Mouse (Mus musculus) regulatory T cell (primary cell): ENCODE measurements around the gene Raph1.
"Not testable (repeated sequence)": the region's sequence is repeated elsewhere in the genome, so short reads cannot be mapped to it uniquely, and the experiment has no call there.

Experiments used
- in situ Hi-C: fragments of 300-600 bp; cut with MboI, MseI; formaldehyde crosslinking; loops from one replicate; pipeline ENCODE4 v1.15.1; 2025; ENCODE audit warnings: high pct_unique_total_duplicates

Gene Raph1

DNA sequence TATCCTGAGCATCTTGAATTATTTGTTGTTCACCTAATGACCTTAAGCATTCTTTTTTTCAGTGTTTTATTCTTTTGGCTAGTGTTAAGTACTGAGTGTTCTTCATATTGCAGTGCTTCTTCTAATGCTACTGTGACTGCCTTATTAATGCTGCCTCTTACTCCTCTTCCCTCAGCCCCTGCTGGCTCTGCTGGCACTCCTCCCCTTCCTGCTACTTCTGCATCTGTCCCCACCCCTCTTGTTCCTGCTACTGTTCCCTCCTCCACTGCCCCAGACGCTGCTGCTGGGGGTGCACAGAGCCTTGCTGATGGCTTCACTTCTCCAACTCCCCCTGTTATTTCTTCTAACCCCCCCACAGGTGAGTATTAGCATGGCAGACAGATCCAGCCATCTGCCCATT lies 117.0 kb downstream of the Raph1 start:
- in situ Hi-C loops, result loop anchor here (5.0 kb wide), 1 partner anchor 53 kb away; no protein-coding TSS in a partner anchor

DNA sequence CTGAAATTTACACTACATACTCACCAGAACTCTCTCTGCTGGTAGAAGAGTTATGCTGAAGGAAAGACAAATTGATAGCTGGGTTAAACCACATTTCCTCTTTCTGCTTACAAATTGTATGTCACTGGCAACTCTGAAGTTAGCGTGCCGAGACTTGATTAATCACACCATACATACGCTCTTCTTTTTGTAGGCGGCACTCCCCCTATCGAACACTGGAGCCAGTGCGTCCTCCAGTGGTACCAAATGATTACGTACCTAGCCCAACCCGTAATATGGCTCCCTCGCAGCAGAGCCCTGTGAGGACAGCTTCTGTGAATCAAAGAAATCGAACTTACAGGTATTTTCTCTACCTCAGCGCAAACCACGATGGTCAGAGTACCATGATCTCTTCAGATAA lies 119.8 kb downstream of the Raph1 start:
- in situ Hi-C loops, result loop anchor here (5.0 kb wide), 1 partner anchor 50 kb away; no protein-coding TSS in a partner anchor

DNA sequence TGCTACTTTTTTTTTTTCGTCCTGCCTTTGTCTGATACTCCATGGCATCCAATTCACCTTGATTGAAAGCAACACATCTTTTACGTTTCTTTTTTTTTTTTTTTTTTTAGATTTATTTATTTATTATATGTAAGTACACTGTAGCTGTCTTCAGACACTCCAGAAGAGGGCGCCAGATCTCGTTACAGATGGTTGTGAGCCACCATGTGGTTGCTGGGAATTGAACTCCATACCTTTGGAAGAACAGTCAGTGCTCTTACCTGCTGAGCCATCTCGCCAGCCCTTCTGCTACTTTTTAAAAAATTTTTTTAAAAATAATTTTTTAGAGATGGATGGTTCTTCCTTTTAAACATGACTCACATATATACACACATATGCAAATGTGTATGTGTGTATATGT lies 125.5 kb downstream of the Raph1 start:
- in situ Hi-C loops, result not testable (repeated sequence)

DNA sequence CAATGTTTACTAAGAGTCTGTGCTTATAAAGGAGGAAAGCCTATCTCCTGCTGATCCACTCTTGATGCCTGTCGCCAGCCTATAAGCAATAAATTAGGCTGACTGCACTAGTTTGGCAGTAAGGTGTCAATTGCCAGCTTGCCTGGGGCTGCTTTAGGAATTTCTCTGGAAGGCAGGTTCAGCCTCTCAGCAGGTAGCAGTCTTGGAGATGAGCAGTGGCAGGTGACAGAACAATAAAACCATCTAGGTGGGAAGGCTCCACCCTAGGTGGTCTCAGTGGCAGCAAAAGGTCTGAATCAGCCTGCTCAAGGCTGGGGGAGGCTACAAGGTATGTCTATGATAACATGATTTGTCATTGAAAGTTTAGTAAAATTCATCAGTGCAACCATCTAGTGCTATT lies 134.4 kb downstream of the Raph1 start:
- in situ Hi-C loops, result no loop called here
